Mouse (Mus musculus) forebrain, embryonic 14.5 days (tissue): ENCODE results near the gene Gtf2i. TPM values are rescaled to one million over a fixed set of nuclear protein-coding genes. Genes with fewer than 3 reads are reported as not detected.

Source experiments
- ATAC-seq: fragments of 200-750 bp; cut with Nextera tagmentation; 2 replicates; pipeline ENCODE4 v1.8.0; 2017; ENCODE audit warnings: mild to moderate bottlenecking, moderate library complexity
- DNase-seq: peaks from one replicate; pipeline ENCODE4 v3.0.0-alpha.2; 2015; ENCODE audit warnings: low spot score
- H3K27ac ChIP-seq: fragments of 300-500 bp; sonication (generic); 2 replicates; pipeline ENCODE4 v1.5.1; 2014; ENCODE audit warnings: low read depth, mild to moderate bottlenecking, control low read depth, low read length, moderate library complexity
- H3K27me3 ChIP-seq: fragments of 300-500 bp; sonication (generic); replicated peaks from 2 replicates; pipeline ENCODE4 v1.6.1; 2014; ENCODE audit warnings: low read length, control low read depth, mixed read lengths; ENCODE audit not compliant: control insufficient read depth, insufficient read depth
- H3K36me3 ChIP-seq: fragments of 300-500 bp; sonication (generic); 2 replicates; pipeline ENCODE4 v1.6.1; 2014; ENCODE audit warnings: low read length, control low read depth; ENCODE audit not compliant: control insufficient read depth, insufficient read depth
- H3K4me1 ChIP-seq: fragments of 300-500 bp; sonication (generic); 2 replicates; pipeline ENCODE4 v1.6.1; 2014; ENCODE audit warnings: antibody characterized with exemption, low read length, control low read depth; ENCODE audit not compliant: control insufficient read depth, insufficient read depth
- H3K4me2 ChIP-seq: fragments of 300-500 bp; sonication (generic); 2 replicates; pipeline ENCODE4 v1.6.1; 2014; ENCODE audit warnings: mild to moderate bottlenecking, control low read depth, low read length
- H3K4me3 ChIP-seq: fragments of 300-500 bp; sonication (generic); 2 replicates; pipeline ENCODE4 v1.5.1; 2014; ENCODE audit warnings: low read depth, low read length, control low read depth
- H3K9ac ChIP-seq: fragments of 300-500 bp; sonication (generic); 2 replicates; pipeline ENCODE4 v1.6.1; 2014; ENCODE audit warnings: mild to moderate bottlenecking, low read length, control low read depth, moderate library complexity
- H3K9me3 ChIP-seq: fragments of 300-500 bp; sonication (generic); replicated peaks from 2 replicates; pipeline ENCODE4 v1.6.1; 2016; ENCODE audit warnings: low read length, control low read depth, mixed read lengths; ENCODE audit not compliant: control insufficient read depth
- WGBS: fragments of 180-500 bp; shearing (Covaris S2); extraction: QIAGEN DNeasy Blood & Tissue Kit; methylation state at CpG from one replicate; pipeline ENCODE4 v1.1.7; 2014; 5-methylcytosine and 5-hydroxymethylcytosine counted together
- polyA plus RNA-seq: library from polyadenylated mRNA; unstranded; fragments of >200 nt; fragmentation: Nextera tagmentation; extraction: Ambion mirVana; gene quantifications from 2 replicates; pipeline ENCODE4 v1.2.1, GENCODE M21; 2014

The Gtf2i gene
- polyA plus RNA-seq, 1 experiment from 2014 or later: 111 TPM

DNA sequence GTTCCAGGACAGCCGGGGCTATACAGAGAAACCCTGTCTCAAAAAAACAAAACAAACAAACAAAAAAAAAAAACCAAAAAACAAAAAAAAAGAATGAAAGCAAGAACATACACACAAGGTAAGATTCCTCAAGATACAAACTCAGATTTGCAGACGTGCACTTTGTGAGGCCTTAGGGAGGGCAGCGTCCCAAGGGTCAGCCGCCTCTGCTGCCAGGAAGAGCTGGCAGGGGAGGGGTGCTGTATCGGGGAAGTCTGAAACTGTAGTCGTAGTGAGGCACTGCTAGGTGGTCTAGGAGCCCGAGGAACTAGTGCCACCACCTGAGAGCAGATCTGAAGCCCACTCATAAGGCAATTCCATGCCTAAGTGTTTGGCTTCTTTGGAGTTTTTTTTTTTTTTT lies 20.0 kb downstream of the Gtf2i start:
- WGBS: 91% methylated on average over 7 of the region's 7 CpGs
- H3K36me3 ChIP-seq: peaks cover 56% of the 10 kb centered on the region
- no peak overlapping the region for H3K9ac ChIP-seq
- no peak overlapping the region for H3K4me3 ChIP-seq
- no peak overlapping the region for H3K27ac ChIP-seq
- ATAC-seq (no peak), DNase-seq (no peak)
- no peaks in the 10 kb centered on the region for H3K9me3 ChIP-seq
- no peaks in the 10 kb centered on the region for H3K4me1 ChIP-seq
- H3K27me3 ChIP-seq: no peaks in the 10 kb centered on the region
- H3K4me2 ChIP-seq: no peak overlapping the region

DNA sequence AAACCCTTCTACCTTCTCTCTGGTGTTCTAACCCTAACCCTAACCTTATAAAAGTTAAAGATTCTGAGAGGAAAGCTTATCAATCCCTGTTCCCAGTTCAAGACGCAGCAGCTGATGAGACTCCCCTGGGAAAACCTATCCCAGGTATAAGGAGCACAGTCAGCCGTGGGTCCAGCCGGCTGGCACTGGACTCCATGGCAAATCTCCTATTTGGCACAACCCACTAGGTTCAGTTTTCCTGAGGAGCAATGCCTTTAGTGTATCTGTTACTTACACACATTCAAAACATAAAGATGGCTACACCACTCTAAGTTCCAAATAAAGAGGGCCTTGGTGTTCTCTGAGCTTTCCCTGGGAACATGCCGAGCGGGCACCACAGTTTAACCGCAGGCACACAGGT lies 23.5 kb downstream of the Gtf2i start:
- Histone ChIP-seq H3K27ac (no peak overlapping the region), H3K4me3 (no peak overlapping the region), H3K36me3 (peaks cover 91% of the 10 kb centered on the region), H3K4me2 (no peak overlapping the region), H3K4me1 (no peaks in the 10 kb centered on the region), H3K27me3 (no peaks in the 10 kb centered on the region), H3K9ac (no peak overlapping the region), H3K9me3 (no peaks in the 10 kb centered on the region)
- DNase-seq (no peak), ATAC-seq (no peak)
- WGBS: 94% methylated on average over 6 of the region's 6 CpGs

DNA sequence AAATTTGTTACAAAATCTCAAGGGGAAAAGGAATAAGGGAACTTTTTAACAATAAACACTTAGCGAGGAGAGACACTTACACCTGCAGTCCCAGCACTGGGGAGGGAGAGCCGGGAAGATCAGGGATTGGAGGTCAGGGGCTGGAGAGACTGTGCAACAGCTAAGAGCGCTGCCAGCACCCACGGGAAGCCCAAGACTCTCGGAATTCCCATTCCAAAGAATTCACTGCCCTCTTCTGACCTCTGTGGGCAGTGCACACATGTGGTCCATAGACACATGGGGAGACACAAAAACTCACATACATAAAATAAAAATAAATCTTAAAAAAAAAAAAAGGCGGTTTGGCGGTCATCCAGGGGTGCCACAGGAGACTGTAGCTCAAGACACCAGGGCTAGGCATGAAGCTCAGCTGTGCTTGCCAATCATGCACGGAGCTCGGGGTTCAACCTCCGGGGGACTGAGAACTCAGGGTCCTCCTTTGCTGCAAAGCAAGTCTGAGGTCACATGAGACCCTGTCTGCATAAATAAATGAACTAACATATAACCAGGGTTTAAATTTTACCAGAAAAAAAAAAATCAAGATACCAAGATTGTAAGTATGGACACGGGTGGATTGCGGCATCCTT lies 24.5 kb downstream of the Gtf2i start:
- H3K4me2 ChIP-seq: no peak overlapping the region
- H3K4me3 ChIP-seq: no peak overlapping the region
- DNase-seq (no peak), ATAC-seq (no peak)
- no peaks in the 10 kb centered on the region for H3K9me3 ChIP-seq
- H3K27ac ChIP-seq: no peak overlapping the region
- H3K36me3 ChIP-seq: peaks cover 93% of the 10 kb centered on the region
- 95% methylated on average over 12 of the region's 12 CpGs for WGBS
- H3K27me3 ChIP-seq: no peaks in the 10 kb centered on the region
- H3K9ac ChIP-seq: no peak overlapping the region
- H3K4me1 ChIP-seq: no peaks in the 10 kb centered on the region

DNA sequence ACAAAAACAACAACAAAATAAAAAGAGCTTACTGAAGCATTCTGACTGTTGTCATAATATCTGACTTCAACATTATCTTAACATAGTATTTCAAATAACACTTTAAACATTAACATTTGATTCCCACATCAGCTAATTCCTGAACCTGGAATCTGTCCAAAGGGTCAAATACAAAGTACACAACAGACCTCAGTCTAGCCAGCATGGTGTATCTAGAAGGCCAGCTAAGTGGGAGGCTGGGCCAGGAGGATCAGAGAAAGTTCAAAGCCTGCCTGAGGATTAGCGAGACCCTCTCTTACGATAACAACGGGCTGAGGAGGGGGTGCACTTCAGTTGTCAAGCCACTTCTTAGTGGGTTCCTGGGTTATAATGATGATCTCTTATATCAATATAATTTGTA lies 26.5 kb downstream of the Gtf2i start:
- WGBS: 93% methylated on average over 3 of the region's 3 CpGs
- DNase-seq (no peak), ATAC-seq (no peak)
- no peak overlapping the region for H3K27ac ChIP-seq
- no peaks in the 10 kb centered on the region for H3K27me3 ChIP-seq
- no peaks in the 10 kb centered on the region for H3K4me1 ChIP-seq
- peaks cover 98% of the 10 kb centered on the region for H3K36me3 ChIP-seq
- H3K9ac ChIP-seq: no peak overlapping the region
- H3K9me3 ChIP-seq: no peaks in the 10 kb centered on the region
- no peak overlapping the region for H3K4me3 ChIP-seq
- no peak overlapping the region for H3K4me2 ChIP-seq

DNA sequence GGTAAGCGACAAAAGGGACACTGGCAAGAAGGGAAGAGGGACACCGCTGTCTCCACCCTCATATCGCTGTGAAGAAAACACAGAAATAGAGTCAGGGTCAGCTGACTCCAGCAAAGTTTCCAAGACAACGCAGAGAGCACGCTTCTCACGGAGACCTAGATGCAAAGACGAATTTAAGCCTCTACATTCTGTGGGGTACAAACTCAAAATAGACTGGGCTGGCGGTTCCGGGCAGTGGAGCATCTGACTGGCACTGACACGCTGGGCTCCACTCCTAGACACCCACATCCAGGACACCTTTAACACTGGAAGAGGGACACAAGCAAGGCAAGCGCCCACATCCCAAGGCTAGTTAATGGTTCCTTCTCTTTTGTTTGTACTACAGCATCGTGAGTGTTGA lies 29.6 kb downstream of the Gtf2i start:
- H3K4me2 ChIP-seq: no peak overlapping the region
- no peak for DNase-seq
- WGBS: 92% methylated on average over 12 of the region's 12 CpGs

DNA sequence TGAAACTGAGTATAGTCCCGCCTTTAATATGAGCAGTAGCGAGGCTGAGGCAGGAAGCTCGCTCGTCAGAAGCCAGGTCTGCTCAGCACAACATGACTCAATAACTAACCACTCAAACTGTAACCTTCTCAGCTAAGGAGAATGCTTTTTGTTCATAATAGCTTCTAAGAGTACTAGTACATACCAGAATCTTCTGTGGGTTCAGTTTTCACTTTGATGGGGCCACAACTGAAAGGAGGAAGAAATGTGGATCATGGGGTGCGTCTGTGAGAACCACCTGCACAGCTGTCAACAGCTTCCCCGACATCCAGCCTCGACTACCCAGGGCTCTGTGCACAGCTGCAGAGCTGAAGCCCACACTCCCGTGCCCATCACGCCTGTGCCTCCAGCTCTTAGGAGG lies 32.0 kb downstream of the Gtf2i start:
- DNase-seq: no peak
- H3K36me3 ChIP-seq: peaks cover 93% of the 10 kb centered on the region
- no peaks in the 10 kb centered on the region for H3K9me3 ChIP-seq
- 91% methylated on average over 9 of the region's 9 CpGs for WGBS
- H3K4me3 ChIP-seq: no peak overlapping the region
- H3K27me3 ChIP-seq: no peaks in the 10 kb centered on the region
- no peak overlapping the region for H3K27ac ChIP-seq
- H3K9ac ChIP-seq: no peak overlapping the region
- no peak overlapping the region for H3K4me2 ChIP-seq
- H3K4me1 ChIP-seq: no peaks in the 10 kb centered on the region
- ATAC-seq: no peak

More for the DNA sequence above, 29.6 kb downstream of the Gtf2i start:
- no peaks in the 10 kb centered on the region for H3K27me3 ChIP-seq
- no peak overlapping the region for H3K27ac ChIP-seq
- H3K9me3 ChIP-seq: no peaks in the 10 kb centered on the region
- no peak for ATAC-seq
- H3K9ac ChIP-seq: no peak overlapping the region
- peaks cover 94% of the 10 kb centered on the region for H3K36me3 ChIP-seq
- H3K4me1 ChIP-seq: no peaks in the 10 kb centered on the region
- H3K4me3 ChIP-seq: no peak overlapping the region

DNA sequence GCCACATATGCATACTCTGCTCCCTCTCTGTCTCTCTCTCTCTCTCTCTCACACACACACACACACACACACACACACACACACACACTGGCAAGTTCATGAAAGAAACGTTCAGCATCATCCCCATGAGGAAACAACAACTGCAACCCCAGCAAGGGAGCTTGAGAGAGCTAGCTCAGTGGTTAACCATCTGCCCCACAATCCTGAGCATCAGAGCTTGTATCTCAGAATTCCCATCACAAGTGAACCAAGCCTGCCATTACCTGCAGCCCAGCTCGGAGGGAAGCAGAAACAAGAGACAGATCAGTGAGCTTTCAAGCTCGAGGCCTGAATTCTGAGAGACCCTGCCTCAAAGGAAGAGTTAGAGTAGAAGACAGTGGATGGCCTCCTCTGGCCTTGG lies 32.5 kb downstream of the Gtf2i start:
- WGBS: 73% methylated on average over 3 of the region's 3 CpGs
- no peak overlapping the region for H3K4me3 ChIP-seq
- no peaks in the 10 kb centered on the region for H3K9me3 ChIP-seq
- no peak overlapping the region for H3K27ac ChIP-seq
- H3K36me3 ChIP-seq: peaks cover 93% of the 10 kb centered on the region
- ATAC-seq: no peak
- H3K4me2 ChIP-seq: no peak overlapping the region
- H3K4me1 ChIP-seq: no peaks in the 10 kb centered on the region
- DNase-seq: no peak
- no peak overlapping the region for H3K9ac ChIP-seq
- H3K27me3 ChIP-seq: no peaks in the 10 kb centered on the region

DNA sequence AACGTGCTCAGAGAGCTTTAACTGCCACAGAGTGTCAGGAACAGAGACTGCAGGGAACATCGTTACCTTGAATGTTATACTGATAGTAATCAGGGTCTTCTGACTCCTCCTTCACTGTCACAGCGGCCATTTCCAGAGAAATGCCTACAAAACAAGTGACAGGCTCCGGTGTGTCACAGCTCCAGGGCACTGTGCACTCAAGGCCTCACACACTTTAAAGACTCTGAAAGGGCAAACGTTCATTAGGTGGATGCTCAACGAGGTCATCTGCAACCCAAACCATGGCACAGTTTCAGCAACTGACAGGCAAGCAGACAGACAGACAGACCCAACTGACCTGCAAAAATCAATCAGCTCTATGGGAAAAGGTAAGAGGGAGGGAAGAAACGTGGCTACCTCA lies 35.2 kb downstream of the Gtf2i start:
- no peak overlapping the region for H3K9ac ChIP-seq
- WGBS: 88% methylated on average over 7 of the region's 7 CpGs
- H3K36me3 ChIP-seq: peaks cover 92% of the 10 kb centered on the region

DNA sequence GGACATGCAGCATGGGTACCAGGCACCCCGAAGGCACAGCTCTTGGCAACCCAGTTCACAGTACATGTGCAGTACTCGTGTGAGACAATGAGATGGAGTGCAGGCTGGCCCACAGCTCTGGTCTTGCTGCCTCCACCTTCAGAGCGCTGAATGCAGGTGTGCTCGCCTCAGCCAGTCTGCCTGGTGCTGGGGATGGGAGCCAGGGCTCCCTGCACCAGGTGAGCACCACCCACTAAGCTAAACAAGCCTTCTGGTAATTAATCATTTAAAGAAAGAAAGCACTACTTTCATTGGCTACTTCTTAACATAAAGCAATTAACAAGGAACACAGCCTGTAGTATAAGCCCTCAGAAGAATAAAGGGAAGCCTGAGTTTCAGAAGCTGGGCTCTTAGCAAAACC lies 37.5 kb downstream of the Gtf2i start:
- no peak overlapping the region for H3K27ac ChIP-seq
- no peak overlapping the region for H3K4me3 ChIP-seq
- H3K9me3 ChIP-seq: no peaks in the 10 kb centered on the region
- peaks cover 92% of the 10 kb centered on the region for H3K36me3 ChIP-seq
- no peak overlapping the region for H3K9ac ChIP-seq
- ATAC-seq (no peak), DNase-seq (no peak)
- H3K27me3 ChIP-seq: no peaks in the 10 kb centered on the region
- H3K4me1 ChIP-seq: no peaks in the 10 kb centered on the region
- 87% methylated on average over 4 of the region's 4 CpGs for WGBS
- H3K4me2 ChIP-seq: no peak overlapping the region

More for the DNA sequence above, 35.2 kb downstream of the Gtf2i start:
- Histone ChIP-seq H3K4me3 (no peak overlapping the region), H3K27me3 (no peaks in the 10 kb centered on the region), H3K27ac (no peak overlapping the region), H3K4me2 (no peak overlapping the region), H3K4me1 (no peaks in the 10 kb centered on the region), H3K9me3 (no peaks in the 10 kb centered on the region)
- DNase-seq (no peak), ATAC-seq (no peak)
